Mouse (Mus musculus) T-helper 17 cell (primary cell): ENCODE data around the gene Pprc1.

Experiments used
- in situ Hi-C, 2 experiments: fragments of 300-600 bp; cut with MboI, MseI; formaldehyde crosslinking; loops; 1 replicate in 1 of 2; 2 replicates in 1 of 2; pipeline ENCODE4 v1.15.1; 2025; ENCODE audit warnings: high pct_unique_total_duplicates in 2 of 2

Pprc1 gene

DNA sequence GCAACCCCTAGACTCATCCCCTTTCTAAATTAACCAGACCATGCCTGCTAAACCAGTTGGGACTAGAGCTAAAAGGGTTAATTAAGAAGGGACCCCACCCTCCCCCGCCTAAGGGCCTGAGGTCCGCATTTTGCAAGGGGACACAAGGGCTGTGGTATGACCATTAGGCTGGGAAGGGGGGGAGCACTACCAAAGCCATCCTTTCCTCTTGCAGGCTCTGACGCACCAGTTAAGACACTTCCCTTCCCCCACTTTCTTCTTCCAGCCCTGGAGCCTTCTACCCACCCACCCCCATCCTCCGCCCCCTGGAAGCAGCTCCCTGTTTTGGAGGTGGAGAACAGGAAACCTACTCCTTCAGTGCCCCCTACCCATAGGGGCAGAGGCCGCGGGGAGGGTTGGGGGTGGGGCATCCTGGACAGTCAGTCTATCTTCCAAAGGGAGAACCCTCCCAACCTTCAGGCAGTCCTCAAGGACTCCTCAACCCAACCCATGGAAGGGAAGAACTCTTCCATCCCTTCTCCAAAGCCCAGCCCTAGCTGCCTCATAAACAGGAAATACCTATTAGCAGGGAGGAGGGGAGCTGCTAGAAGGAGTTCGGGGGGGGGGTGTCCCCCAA is 1.1 kb downstream of the Pprc1 start:
- in situ Hi-C loops, result loop anchor here in 1 of 2 experiments (10.0 to 25.0 kb wide), 2 partner anchors 61 to 1784 kb away; no protein-coding TSS in a partner anchor

DNA sequence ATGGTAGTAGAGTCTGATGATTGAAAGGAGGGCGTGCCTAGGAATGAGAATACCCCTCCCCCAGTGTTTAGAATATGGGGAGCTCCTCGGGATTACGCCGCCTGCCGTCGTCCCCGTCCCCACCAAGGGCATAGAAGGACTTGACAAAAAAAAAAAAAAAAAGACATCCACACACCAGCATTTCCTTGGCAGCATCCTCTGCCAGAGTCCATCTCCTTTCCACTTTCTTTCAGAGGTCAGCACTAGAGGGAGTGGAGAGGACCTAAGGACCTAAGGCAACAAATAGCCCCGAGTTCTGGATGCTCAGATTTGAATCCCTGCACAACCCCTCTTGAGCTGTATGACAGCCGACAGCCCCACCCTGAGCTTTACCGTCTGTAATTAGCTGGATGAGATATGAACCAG is 1.9 kb downstream of the Pprc1 start:
- in situ Hi-C loops, result loop anchor here in 1 of 2 experiments (10.0 to 25.0 kb wide), 2 partner anchors 62 to 1784 kb away; no protein-coding TSS in a partner anchor

DNA sequence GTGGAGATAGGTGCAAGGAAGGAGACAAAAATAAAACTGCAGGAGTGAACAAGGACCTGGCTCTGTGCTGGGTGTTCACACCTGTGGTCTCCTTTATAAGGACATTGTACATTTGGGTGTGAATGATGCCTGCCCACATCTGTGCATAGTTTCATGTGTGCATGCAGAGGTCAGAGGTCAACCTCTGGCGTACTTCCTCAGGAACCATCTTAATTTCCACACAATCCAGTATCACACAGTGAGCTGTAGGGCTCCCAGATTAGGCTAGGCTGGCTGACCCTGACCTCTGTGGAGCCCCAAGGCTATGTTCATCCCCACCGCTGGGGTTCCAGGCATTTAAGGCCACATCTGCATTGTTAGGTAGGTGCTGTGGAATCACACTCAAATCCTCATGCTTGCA is 2.7 kb downstream of the Pprc1 start:
- in situ Hi-C loops, result loop anchor here in 1 of 2 experiments (10.0 to 25.0 kb wide), 2 partner anchors 63 to 1785 kb away; no protein-coding TSS in a partner anchor

DNA sequence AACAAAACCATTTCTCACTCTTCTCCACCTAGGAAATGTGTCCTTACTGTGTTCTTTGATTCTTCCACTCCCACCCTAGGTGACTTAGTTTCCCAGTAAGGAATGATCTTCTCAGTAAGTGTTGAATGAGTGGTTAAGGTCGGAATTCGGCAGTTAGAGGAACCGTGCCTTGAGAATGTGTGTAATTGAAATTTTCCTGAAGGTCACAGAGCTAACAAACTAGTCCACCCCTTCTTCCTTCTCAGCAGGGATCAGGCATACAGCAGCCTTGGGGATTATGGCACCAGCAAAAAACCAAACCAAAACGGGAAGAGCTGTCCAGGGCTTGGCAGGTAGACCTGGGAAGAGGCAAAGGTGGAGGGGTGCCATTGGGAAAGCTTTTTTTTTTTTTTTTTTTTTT is 4.4 kb downstream of the Pprc1 start:
- in situ Hi-C loops, result loop anchor here in 1 of 2 experiments (10.0 to 25.0 kb wide), 2 partner anchors 64 to 1787 kb away; no protein-coding TSS in a partner anchor

DNA sequence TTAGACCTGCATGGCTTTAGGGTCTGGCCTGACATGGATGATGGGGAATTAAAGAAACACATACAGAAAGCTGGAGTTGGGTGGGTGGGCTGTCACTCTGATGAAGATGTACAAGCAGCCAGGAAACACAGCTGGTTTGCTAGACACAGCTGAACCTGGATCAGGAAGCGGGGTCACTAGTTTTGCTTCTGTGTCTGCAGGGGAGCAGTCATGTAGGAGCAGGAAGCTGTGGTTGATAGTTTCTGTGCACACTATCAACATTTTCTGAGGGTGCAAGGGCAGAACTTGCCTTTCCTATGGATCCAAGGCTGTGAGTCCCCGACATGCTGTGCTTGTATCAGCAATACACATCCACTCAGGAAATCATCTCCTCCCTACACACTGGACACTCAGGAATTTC is 5.8 kb downstream of the Pprc1 start:
- in situ Hi-C loops, result loop anchor here in 1 of 2 experiments (5.0 to 25.0 kb wide), 2 partner anchors 1038 to 1763 kb away; partner anchors contain the start of genes Lzts2 and Scd2

DNA sequence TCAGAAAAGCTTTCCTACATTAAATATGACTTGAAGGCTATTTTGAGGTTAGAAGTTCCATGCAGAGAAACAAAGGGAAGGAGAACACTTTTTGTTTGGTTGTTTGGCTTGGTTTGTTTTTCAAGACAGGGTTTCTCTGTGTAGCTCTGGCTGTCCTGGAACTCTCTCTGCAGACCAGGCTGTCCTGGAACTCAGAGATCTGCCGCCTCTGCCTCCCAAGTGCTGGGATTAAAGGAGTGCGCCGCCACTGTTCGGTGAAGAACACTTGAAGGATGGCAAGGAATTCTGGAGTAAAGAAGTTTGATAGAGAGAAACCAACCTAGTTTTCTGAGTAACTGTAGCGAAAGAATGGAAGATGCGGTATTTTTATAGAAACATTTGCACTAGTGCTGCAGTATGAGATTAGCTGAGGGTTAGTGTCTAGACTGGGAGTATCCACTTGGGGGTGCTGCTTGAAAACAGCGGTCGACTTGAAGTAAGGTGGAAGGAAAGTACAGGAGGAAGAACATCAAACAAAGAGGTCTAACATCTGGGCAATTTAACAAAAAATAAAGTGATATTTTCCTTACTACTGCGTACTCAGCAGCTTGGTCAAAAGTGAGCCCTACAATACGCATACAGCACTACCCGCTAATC is 11.2 kb downstream of the Pprc1 start:
- in situ Hi-C loops, result loop anchor here in 1 of 2 experiments (25.0 kb wide), 1 partner anchor 1769 kb away; the partner anchor contains the start of gene Scd2

DNA sequence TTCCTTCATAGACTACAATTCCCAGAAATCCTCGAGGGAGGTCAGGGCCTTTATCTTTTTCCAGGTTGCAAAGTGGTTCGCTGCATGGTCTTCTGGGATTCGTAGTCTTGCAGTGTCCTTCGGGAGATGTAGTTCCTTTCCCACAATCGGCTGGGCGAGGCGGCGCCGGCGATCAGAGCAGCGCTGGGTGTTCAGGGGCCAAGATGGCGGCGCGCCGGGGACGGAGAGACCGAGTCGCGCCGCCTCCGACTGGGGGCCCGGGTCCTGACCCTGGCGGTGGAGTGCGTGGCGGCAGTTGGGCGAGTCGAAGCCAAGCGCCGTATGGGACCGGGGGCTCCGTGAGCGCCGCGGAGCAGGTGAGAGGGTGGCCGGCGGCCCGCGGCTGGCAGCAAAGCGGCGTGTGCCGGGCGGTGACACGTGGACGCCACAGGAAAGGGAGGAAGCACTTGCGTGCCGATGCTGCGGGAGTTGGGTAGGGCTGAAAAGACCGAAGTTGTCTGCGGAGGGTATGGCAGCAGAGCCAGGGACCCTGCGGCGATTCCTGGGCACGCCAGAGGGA is 11.8 kb downstream of the Pprc1 start:
- in situ Hi-C loops, result loop anchor here in 1 of 2 experiments (25.0 kb wide), 1 partner anchor 1769 kb away; the partner anchor contains the start of gene Scd2

DNA sequence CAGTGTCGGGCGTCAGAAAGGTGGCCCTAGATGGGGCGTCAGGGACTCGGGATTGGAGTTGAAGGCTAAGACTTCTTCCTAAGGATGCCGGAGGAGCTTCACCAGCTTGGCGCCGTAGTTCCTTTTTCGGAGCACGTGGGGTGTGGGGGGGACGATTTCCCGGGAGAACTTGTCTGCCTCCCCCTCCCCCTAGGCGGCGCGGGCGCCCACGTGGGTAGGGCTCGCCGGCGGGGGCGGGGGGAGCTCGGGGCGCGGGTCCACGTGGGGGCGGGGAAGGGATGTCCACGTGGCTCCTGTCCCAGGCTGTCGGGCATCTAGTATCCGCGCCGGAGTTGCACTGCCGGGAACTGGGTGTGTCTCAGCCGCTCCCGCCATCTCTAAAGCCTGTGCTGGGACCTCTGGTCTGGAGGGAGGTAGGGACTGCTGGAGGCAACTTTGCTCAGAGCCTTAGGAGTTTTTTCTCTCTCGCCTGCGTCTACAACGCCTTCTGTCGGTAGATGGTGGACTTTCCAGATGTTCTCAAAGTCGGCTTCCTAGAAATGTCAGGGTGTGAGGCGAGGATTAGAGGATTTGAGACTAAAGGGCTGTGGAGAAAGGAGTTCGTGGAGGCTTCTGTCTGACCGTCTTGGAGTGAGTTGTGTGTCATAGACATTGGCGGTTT is 12.4 kb downstream of the Pprc1 start:
- in situ Hi-C loops, result loop anchor here in 1 of 2 experiments (25.0 kb wide), 1 partner anchor 1770 kb away; the partner anchor contains the start of gene Scd2

DNA sequence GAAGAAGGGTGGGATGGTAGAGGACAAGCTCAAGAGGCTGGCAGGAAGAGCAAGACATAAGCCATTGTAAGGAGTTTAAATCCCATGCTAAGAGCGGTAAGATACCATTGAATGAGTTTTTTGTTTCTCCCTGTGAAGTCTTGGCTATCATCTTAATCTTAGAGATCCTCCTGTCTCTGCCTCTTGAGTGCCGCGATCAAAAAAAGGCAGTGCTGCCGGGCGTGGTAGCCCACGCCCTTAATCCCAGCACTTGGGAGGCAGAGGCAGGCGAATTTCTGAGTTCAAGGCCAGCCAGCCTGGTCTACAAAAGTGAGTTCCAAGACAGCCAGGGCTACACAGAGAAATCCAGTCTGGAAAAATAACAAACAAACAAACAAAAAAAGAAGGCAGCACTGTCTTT is 13.8 kb downstream of the Pprc1 start:
- in situ Hi-C loops, result loop anchor here in 1 of 2 experiments (25.0 kb wide), 1 partner anchor 1771 kb away; the partner anchor contains the start of gene Scd2

DNA sequence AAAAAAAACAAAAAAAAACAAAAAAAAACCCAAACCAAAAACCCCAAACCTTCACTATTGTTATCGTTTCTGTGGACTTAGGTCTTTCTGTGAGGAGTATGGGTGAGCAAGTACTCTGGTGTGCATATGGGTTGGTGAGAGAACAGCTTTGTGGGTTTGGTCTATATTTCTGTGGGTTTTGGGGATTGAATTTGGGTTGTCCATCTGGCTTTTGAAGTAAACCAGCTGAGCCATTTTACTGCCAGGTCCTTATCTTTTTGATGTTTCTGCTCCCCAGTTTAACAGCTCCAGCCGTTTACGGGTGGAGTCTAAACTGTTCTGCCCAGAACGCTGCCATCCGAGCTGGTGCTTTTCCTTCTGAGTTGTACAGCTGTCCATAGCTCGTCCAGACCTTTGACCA is 16.2 kb downstream of the Pprc1 start:
- in situ Hi-C loops, result loop anchor here in 1 of 2 experiments (25.0 kb wide), 1 partner anchor 1774 kb away; the partner anchor contains the start of gene Scd2

DNA sequence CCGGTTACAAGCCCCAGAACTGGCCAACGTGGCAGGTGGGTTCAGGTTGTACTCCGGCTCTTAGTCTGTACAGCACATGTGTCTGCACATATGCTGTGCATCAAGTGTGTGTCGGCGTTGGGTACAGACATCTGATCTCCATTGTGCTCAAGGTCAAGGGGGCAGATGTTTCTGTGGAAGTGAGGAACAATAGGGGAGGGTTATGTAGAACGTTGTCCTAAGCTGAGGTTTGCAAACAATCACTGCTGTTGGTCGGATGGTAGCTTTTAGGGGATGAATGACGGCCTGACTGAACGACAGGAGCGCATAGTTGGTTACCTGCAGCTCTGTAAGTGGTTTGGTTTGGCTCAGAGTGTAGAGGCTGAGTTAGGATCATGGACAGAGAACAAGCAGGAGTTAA is 23.4 kb downstream of the Pprc1 start:
- in situ Hi-C loops, result loop anchor here in 1 of 2 experiments (25.0 kb wide), 1 partner anchor 1781 kb away; the partner anchor contains the start of gene Scd2

DNA sequence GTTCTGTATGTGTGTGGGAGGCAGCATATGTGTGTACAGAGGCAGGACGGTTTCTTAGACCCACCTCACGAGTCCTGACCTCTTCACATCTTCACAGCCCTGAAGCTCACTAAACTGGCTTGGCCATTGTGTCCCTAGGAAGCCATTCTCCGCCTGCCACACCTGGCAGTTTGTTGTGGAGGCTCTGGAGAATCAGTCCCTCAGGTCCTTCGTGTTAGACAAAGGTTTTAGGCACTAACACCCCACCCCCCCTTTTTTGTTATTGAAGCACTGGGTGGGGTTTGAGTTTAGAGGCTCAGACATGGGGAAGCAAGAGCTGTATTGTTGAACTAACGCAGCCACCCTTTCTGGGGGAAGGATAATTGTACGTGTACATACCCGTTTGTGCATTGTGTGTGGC is 28.6 kb downstream of the Pprc1 start:
- in situ Hi-C loops, result loop anchor here in 1 of 2 experiments (25.0 kb wide), 1 partner anchor 1786 kb away; the partner anchor contains the start of gene Scd2

DNA sequence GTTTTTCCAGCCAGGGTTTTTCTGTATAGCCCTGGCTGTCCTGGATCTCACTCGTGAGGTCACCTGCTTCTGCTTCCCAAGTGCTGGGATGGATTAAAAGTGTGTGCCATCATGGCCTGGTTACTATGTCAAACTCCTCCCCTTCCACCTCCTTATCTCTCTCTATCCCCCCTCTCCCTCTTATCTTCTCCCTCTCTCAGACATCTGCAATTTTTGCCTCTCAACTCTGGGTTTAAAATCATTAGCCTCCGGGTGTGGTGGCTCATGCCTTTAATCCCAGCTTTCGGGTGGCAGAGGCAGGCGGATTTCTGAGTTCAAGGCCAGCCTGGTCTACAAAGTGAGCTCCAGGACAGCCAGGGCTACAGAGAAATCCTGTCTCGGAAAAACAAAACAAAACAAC is 29.6 kb downstream of the Pprc1 start:
- in situ Hi-C loops, result loop anchor here in 1 of 2 experiments (25.0 kb wide), 1 partner anchor 1787 kb away; the partner anchor contains the start of gene Scd2

DNA sequence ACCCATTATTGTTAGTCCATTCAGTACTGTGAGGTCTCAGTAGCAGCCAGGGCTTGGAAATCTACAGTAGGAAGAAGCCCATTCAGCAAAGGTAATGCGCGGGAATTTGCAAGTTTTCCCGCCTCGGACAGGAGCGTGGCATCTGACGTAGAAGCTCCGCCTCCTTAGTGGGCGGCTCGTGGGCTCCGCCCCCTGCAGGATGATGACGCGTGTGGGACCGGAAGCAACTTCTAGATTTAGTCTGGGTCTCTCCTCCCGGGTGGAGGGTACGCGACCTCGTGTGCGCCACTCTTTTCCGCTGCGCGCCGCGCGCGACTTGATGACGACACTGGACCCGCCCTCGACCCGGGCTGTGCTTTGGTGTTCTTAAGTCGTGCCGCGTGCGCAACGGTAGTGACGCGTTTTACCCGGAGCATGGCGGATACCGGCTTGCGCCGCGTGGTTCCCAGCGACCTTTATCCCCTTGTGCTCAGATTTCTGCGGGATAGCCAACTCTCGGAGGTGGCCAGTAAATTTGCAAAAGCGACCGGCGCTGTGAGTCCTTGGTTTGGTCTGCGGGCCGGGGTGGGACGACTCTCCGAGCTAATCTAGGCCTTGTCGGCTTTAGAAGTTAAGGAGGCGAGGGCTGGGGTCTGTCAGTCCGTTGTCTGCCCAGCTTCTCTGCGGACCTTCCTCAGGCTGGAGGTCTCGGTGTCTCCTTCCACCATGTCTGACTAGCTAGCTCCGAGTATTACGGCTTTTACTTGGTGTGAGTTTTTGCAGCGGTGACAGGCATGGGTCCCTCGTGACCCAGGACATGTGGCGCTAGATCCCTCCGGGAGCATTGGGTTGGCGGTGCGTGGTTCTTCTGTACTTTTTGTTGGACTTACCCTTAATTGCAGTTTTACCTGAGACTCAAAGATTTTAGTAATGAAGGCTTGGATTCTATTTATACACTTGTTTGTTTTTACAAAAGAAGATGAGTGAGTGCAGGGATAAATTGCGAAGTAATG is 31.2 kb downstream of the Pprc1 start, which contains the start of gene Nolc1:
Gene Nolc1 (plus strand): TSS at position 248 of the 992 bp plus-strand sequence.
- in situ Hi-C loops, result no loop called here

DNA sequence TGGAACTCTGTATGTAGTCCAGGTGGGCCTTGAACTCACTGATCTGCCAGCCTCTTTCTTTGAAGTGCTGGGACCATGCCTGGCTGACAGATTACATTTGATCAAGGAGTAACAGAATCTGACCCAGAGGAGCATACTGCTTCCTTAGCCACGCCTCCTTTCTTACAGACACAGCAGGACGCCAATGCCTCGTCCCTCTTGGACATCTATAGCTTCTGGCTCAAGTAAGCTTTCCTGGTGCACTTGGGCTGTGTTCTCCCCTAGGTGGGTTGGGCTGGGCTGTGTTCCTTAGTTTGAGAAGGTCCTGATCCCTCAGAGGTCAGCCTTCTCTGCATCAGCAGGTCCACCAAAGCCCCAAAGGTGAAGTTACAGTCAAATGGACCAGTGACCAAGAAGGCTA is 33.8 kb downstream of the Pprc1 start:
- in situ Hi-C loops, result no loop called here

DNA sequence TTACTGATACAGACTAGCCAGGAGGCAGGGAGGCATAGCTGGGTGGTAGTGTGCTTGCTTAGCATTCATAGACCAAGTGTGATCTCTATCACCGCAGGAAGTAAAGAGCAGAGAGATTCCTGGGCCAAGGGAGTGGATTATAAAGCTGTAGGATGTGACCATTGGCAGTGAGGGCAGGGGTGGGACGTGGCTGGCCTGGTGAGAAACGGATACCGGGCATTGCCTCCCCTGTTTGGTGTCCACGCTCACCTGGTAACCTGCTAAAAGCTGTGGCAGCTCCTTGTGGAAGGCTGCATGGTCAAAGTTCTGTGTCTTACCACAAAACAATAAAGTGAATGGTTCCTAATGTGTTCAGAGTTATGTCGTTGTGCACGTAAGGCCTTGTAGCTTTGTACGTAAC is 40.5 kb downstream of the Pprc1 start:
- in situ Hi-C loops, result loop anchor here in 1 of 2 experiments (5.0 kb wide), 1 partner anchor 53 kb away; no protein-coding TSS in a partner anchor

DNA sequence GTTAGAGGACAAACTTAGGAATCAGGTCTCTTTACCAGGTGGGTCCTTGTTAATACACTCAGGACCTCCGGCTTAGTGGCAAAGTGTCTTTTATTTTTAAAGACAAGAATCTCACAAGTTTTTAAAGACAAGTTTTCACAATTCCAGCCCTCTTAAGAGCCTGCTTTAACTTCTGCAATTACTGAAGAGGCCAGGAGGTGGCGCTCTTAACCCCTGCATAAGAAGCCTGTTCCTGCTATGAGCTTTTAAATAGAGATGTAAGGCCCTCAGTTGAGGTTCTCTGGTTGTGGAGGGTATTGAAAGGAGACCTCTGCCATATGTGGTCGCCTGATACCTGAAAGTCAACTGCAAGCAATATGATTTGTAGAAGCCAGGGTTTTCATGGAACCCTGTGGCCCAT is 41.7 kb downstream of the Pprc1 start:
- in situ Hi-C loops, result loop anchor here in 1 of 2 experiments (5.0 kb wide), 1 partner anchor 54 kb away; no protein-coding TSS in a partner anchor

DNA sequence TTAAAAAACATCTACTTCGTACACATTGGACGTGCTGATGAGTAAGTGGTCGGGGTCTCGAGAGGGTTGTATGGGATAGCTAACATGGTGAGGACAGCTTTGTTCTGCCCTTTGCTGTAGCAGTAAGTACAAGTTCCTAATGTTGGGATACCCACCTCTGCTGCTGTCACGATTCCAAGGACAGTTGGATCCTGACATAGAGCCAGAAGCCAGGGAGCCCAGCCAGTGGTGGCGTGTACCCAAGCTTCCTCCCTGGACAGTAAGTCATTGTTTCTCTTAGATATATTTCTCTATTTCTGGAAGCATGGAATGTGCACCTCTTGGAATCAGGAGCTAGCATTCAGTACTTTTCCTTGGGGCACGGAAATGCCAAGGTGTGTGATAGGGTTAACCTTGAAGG is 43.2 kb downstream of the Pprc1 start:
- in situ Hi-C loops, result loop anchor here in 1 of 2 experiments (5.0 kb wide), 1 partner anchor 56 kb away; no protein-coding TSS in a partner anchor

DNA sequence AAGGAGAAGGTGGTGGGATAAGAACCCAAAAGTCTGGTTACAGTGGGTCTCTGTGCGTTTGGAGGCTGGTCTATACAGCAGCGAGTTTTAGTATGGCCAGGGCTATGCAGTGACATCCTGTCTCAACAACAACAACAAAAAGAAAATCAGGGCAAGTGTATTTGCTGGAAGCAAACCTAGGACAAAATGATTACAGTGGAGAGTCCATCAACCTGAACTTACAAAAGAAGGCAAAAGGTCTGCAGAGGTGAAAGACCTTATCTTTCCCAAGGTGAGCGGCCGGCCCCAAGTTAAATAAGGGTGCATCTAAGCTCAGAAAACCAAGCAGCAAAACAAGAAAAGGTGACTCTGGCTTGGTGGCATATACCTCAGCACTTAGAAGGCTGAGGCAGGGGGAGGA is 47.0 kb downstream of the Pprc1 start:
- in situ Hi-C loops, result no loop called here

DNA sequence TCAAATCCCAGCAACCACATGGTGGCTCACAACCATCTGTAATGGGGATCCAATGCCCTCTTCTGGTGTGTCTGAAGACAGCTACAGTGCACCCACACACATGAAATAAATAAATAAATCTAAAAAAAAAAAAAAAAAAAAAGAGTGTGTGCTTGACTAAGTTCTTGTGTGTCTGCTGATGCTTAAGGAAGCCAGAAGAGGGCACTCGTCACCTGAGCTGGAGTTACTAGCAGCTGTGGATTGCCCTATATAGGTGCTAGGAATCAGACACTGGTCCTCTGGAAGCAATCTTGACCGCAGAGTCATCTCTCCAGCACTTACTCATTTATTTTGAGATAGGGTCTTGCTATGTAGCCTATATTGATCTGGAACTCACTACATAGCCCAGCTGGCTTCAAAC is 49.5 kb downstream of the Pprc1 start:
- in situ Hi-C loops, result no loop called here
